Mouse (Mus musculus) kidney, adult 11 months (tissue): ENCODE measurements around the gene Gmppa.

Experiments used
- DNase-seq: peaks from one replicate; pipeline ENCODE4 v3.0.0; 2022

The Gmppa gene

GRCm38 (mm10) chr1:75456746-75457564 lies 21.2 kb downstream of the Gmppa start:
- no peak for DNase-seq

GRCm38 (mm10) chr1:75457710-75458024 lies 21.9 kb downstream of the Gmppa start:
- DNase-seq: no peak

GRCm38 (mm10) chr1:75458025-75458788 lies 22.5 kb downstream of the Gmppa start:
- peak; percentile 23 for DNase-seq

- no peak for DNase-seq
Observed at GRCm38 (mm10) chr1:75458789-75459684, 23.3 kb downstream of the Gmppa start.

GRCm38 (mm10) chr1:75460297-75460696 lies 24.6 kb downstream of the Gmppa start:
- no peak for DNase-seq

- DNase-seq: no peak
Observed at GRCm38 (mm10) chr1:75462636-75463035, 26.9 kb downstream of the Gmppa start.

- DNase-seq: no peak
Observed at GRCm38 (mm10) chr1:75463652-75464204, 28.0 kb downstream of the Gmppa start.

GRCm38 (mm10) chr1:75467215-75467927 lies 31.6 kb downstream of the Gmppa start:
- DNase-seq: peak; percentile 67

GRCm38 (mm10) chr1:75469287-75469825 lies 33.6 kb downstream of the Gmppa start:
- DNase-seq: no peak

- DNase-seq: no peak
Observed at GRCm38 (mm10) chr1:75476441-75476840, 40.7 kb downstream of the Gmppa start.

GRCm38 (mm10) chr1:75477264-75477965 lies 41.7 kb downstream of the Gmppa start:
- DNase-seq: peak; percentile 78

- DNase-seq: no peak
Observed at GRCm38 (mm10) chr1:75477966-75478290, 42.2 kb downstream of the Gmppa start.

- peak; percentile 46 for DNase-seq
Observed at GRCm38 (mm10) chr1:75478497-75478896, 42.8 kb downstream of the Gmppa start.

GRCm38 (mm10) chr1:75478916-75479634 lies 43.3 kb downstream of the Gmppa start, which contains the start of the genes Chpf and Tmem198:
TSS of gene Chpf (minus strand) at chr1:75479307.
TSS of gene Tmem198 (plus strand) at chr1:75479532.
- peak; percentile 97 for DNase-seq

- DNase-seq: no peak
Observed at GRCm38 (mm10) chr1:75479635-75479989, 43.9 kb downstream of the Gmppa start.

GRCm38 (mm10) chr1:75480036-75480435 lies 44.3 kb downstream of the Gmppa start:
- no peak for DNase-seq

GRCm38 (mm10) chr1:75480735-75481134 lies 45.0 kb downstream of the Gmppa start:
- DNase-seq: no peak

- peak; percentile 63 for DNase-seq
Observed at GRCm38 (mm10) chr1:75486561-75486960, 50.8 kb downstream of the Gmppa start.

- no peak for DNase-seq
Observed at GRCm38 (mm10) chr1:75487040-75487404, 51.3 kb downstream of the Gmppa start.

- peak; percentile 82 for DNase-seq
Observed at GRCm38 (mm10) chr1:75487405-75488161, 51.9 kb downstream of the Gmppa start.
